Mouse (Mus musculus) lung, embryonic 14.5 days (tissue): ENCODE results near the gene Eid2. TPM values are rescaled to one million over a fixed set of nuclear protein-coding genes. Genes with fewer than 3 reads are reported as not detected.

ENCODE experiments used
- ATAC-seq: fragments of 200-750 bp; cut with Nextera tagmentation; 2 replicates; pipeline ENCODE4 v1.8.0; 2017; ENCODE audit warnings: mild to moderate bottlenecking, moderate TSS enrichment, moderate library complexity; ENCODE audit not compliant: insufficient read depth
- DNase-seq: peaks from one replicate; pipeline ENCODE4 v3.0.0-alpha.2; 2015
- H3K27ac ChIP-seq: fragments of 300-500 bp; sonication (generic); 2 replicates; pipeline ENCODE4 v1.5.1; 2014; ENCODE audit warnings: low read depth, mild to moderate bottlenecking, moderate library complexity
- H3K27me3 ChIP-seq: fragments of 300-500 bp; sonication (generic); 2 replicates; pipeline ENCODE4 v1.6.1; 2014; ENCODE audit warnings: low read length, control low read depth; ENCODE audit not compliant: insufficient read depth
- H3K36me3 ChIP-seq: fragments of 300-500 bp; sonication (generic); 2 replicates; pipeline ENCODE4 v1.6.1; 2014; ENCODE audit warnings: control low read depth; ENCODE audit not compliant: insufficient read depth
- H3K4me1 ChIP-seq: fragments of 300-500 bp; sonication (generic); 2 replicates; pipeline ENCODE4 v1.6.1; 2014; ENCODE audit warnings: antibody characterized with exemption, control low read depth; ENCODE audit not compliant: insufficient read depth
- H3K4me2 ChIP-seq: fragments of 300-500 bp; sonication (generic); 2 replicates; pipeline ENCODE4 v1.6.1; 2014; ENCODE audit warnings: mild to moderate bottlenecking
- H3K4me3 ChIP-seq: fragments of 300-500 bp; sonication (generic); 2 replicates; pipeline ENCODE4 v1.5.1; 2014; ENCODE audit warnings: low read depth, low read length
- H3K9ac ChIP-seq: fragments of 300-500 bp; sonication (generic); 2 replicates; pipeline ENCODE4 v1.6.1; 2014
- H3K9me3 ChIP-seq: fragments of 300-500 bp; sonication (generic); 2 replicates; pipeline ENCODE4 v1.6.1; 2016; ENCODE audit warnings: low read depth, low read length, control low read depth
- CTCF ChIP-seq: IDR thresholded peaks from 2 replicates; pipeline ENCODE4 v1.5.1; 2016; ENCODE audit warnings: antibody characterized with exemption, low read depth
- WGBS: fragments of 180-500 bp; shearing (Covaris S2); extraction: QIAGEN DNeasy Blood & Tissue Kit; methylation state at CpG from one replicate; pipeline ENCODE4 v1.1.7; 2014; 5-methylcytosine and 5-hydroxymethylcytosine counted together
- polyA plus RNA-seq: library from polyadenylated mRNA; unstranded; fragments of >200 nt; fragmentation: Nextera tagmentation; extraction: Ambion mirVana; gene quantifications from 2 replicates; pipeline ENCODE4 v1.2.1, GENCODE M21; 2014

Gene Eid2
- polyA plus RNA-seq, 1 experiment from 2014 or later, result 12.9 TPM

DNA sequence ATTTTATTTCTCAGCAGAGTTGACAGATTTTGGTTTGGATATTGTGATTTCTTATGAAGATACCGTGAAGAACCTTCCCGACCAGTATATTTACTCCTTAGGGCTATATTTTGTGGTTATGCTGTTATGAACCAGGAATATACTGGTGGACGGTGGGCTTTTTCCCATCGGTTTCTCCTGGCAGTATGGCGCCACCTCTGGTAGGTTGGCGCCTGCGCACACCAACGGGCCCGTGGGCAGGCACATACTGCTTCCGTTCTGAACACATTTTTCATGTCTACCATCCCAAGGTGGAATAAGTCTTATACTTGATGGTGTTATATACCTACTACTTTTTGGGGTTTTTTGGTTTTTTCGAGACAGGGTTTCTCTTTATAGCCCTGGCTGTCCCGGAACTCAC is 1.7 kb downstream of the Eid2 start:
- Histone ChIP-seq H3K9me3 (no peaks in the 10 kb centered on the region), H3K27me3 (no peaks in the 10 kb centered on the region), H3K27ac (no peak overlapping the region), H3K36me3 (peaks cover 11% of the 10 kb centered on the region; the same call in 1 of the 2 replicates), H3K4me1 (peaks cover 5% of the 10 kb centered on the region; the same call in 1 of the 2 replicates), H3K4me3 (peak overlapping the region; percentile 83; the same call in 1 of the 2 replicates), H3K9ac (no peak overlapping the region), H3K4me2 (peak overlapping the region; percentile 89; the same call in 1 of the 2 replicates)
- ATAC-seq, result no peak
- WGBS, result 90% methylated on average over 12 of the region's 12 CpGs
- DNase-seq, result no peak
- TF ChIP-seq CTCF, result peak; percentile 43

DNA sequence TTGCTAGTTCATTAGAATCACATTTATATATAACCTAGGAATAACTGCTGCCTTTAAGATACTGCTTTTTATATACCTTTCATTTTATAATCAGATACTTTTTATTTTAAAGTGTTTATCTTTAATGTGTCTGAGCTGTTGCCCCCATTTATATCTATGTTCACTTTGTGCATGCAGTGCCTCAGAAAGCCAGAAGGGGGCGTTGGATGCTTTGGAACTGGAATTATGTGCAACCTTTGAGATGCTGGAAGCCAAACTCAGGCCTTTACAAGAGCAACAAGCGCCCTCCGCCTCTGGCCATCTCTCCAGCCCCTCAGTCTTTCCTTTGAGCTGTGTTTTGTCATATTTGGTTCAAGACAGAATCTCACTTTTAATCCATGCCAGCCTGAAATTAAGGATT is 4.1 kb downstream of the Eid2 start:
- TF ChIP-seq CTCF, result peak; percentile 32

DNA sequence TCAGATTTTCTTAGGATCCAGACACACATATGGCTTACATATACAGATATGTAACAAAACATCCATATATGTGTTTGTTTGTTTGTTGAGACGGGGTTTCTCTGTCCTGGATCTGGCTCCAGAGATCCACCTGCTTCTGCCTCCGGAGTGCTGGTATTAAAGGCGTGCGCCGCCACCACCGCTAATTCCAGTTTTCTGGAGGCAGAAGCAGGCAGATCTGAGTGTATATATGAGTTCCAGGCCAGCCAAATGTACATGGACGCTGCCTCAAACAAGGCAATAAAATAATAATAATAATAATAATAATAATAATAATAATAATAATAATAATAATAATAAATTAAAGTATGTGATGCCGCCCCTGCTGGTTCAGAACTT is 9.5 kb downstream of the Eid2 start:
- Histone ChIP-seq H3K4me2 (no peak overlapping the region; the same call in 1 of the 2 replicates), H3K36me3 (peaks cover 5% of the 10 kb centered on the region; the same call in 1 of the 2 replicates), H3K9me3 (no peaks in the 10 kb centered on the region), H3K27ac (no peak overlapping the region), H3K9ac (no peak overlapping the region), H3K4me3 (no peak overlapping the region; the same call in 1 of the 2 replicates), H3K27me3 (no peaks in the 10 kb centered on the region), H3K4me1 (0 out of 2 replicates have a peak, but pooled peaks cover 6% of the 10 kb centered on the region)
- DNase-seq (no peak), ATAC-seq (peak; percentile 43)
- TF ChIP-seq CTCF, result no peak
- 56% methylated on average over 8 of the region's 8 CpGs for WGBS

More for the DNA sequence above, 4.1 kb downstream of the Eid2 start:
- H3K9me3 ChIP-seq, result no peaks in the 10 kb centered on the region
- ATAC-seq (no peak), DNase-seq (no peak)
- no peak overlapping the region for H3K9ac ChIP-seq
- no peak overlapping the region for H3K4me3 ChIP-seq
- no peaks in the 10 kb centered on the region for H3K27me3 ChIP-seq
- WGBS, result 65% methylated on average over 3 of the region's 3 CpGs
- H3K4me2 ChIP-seq, result no peak overlapping the region
- peaks cover 5% of the 10 kb centered on the region; the same call in 1 of the 2 replicates for H3K4me1 ChIP-seq
- H3K27ac ChIP-seq, result no peak overlapping the region
- H3K36me3 ChIP-seq, result peaks cover 11% of the 10 kb centered on the region; the same call in 1 of the 2 replicates

DNA sequence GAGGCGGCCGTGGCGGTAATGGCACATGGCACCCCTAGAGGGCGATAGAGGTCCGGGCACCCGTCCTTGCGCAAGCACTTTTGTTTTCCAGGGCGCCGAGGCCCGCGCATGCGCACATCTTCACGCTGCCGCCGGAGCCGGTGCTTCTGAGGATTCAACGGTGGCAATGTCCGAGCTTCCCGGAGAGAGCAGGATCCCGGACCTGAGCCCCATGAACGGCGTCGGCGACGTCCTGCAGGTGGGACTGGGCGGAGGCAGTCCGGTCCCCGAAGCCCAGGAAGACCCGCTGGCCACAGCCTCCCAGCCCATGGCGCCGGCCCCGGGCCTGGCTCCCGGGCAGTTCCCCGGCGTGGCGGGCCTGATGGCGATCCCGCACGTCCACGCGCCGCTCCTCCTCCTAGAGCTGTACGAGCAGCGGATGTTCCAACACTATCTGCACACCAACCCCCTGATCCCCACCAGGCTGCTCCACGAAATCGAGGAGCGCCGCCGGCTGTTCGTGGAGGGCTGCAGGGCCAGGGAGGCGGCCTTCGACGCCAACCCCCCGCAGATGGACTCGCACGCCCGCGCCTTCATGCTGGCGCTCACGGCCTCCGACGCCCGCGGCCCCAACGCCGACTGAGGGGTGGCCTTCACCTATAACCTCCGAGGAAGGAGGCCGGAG is 10.1 kb downstream of the Eid2 start, which contains the start of gene Eid2b:
Eid2b (plus strand) TSS at position 125 of the 664 bp plus-strand sequence.
- peak; percentile 95 for TF ChIP-seq CTCF
- DNase-seq (peak; percentile 97), ATAC-seq (peak; percentile 74)
- H3K9ac ChIP-seq, result peak within 1 kb of the TSS; percentile 85
- H3K36me3 ChIP-seq, result peaks cover under 1% of the 10 kb centered on the region; the same call in 1 of the 2 replicates
- H3K27me3 ChIP-seq, result no peaks in the 10 kb centered on the region
- H3K4me2 ChIP-seq, result peak within 1 kb of the TSS; percentile 88
- no peaks in the 10 kb centered on the region for H3K9me3 ChIP-seq
- peak within 1 kb of the TSS; percentile 67 for H3K4me3 ChIP-seq
- H3K4me1 ChIP-seq, result 0 out of 2 replicates have a peak, but pooled peaks cover 6% of the 10 kb centered on the region
- 3% methylated on average over 61 of the region's 68 CpGs for WGBS
- peak within 1 kb of the TSS; percentile 60; the same call in 1 of the 2 replicates for H3K27ac ChIP-seq

DNA sequence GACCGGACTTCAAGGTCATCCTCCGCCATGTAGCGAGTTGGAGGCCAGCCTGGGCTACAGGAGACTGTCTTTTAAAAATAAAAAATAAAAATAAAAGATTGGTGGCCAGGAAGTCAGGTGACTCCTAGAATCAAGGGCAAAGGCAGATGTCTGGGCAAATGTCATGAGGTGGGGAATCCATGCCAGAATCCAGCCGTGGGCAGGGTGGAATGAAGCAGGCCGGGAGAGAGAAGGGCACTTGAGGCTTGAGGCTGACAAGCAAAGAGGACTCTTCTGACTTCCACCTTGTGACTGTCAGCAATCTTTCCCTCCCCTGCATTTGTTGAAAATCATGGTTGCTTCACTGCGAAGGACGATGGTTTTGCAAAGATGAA is 10.6 kb downstream of the Eid2 start:
- no peak for TF ChIP-seq CTCF
- 83% methylated on average over 7 of the region's 7 CpGs for WGBS
- Histone ChIP-seq H3K36me3 (no peaks in the 10 kb centered on the region), H3K27me3 (no peaks in the 10 kb centered on the region), H3K9me3 (no peaks in the 10 kb centered on the region), H3K4me1 (0 out of 2 replicates have a peak, but pooled peaks cover 6% of the 10 kb centered on the region), H3K9ac (peak overlapping the region; percentile 85), H3K4me3 (peak overlapping the region; percentile 67), H3K27ac (no peak overlapping the region), H3K4me2 (peak overlapping the region; percentile 88)
- ATAC-seq (no peak), DNase-seq (no peak)

DNA sequence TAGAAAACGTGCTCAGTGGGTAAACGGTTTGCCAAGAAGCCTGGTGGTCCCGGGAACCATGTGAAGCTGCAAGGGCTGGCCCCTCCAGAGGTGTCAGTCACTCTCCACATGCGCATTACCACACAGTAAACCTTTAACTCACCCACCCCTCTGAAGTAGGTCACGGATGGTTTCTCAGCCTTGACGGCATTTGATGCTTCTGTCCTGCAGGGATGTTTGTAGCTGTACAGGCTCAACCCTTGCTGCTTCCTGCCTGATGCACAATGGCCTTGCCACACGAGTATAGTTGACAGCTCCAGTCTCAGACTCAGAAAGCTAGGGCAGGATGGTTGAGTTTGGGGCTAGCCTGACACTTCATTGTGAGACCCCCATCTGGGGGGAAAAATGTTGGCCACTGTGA is 12.9 kb downstream of the Eid2 start:
- DNase-seq (no peak), ATAC-seq (no peak)
- no peaks in the 10 kb centered on the region for H3K9me3 ChIP-seq
- H3K4me2 ChIP-seq, result no peak overlapping the region
- H3K4me3 ChIP-seq, result no peak overlapping the region
- WGBS, result 74% methylated on average over 7 of the region's 7 CpGs
- no peak overlapping the region for H3K9ac ChIP-seq
- TF ChIP-seq CTCF, result no peak
- H3K27ac ChIP-seq, result no peak overlapping the region
- H3K4me1 ChIP-seq, result 0 out of 2 replicates have a peak, but pooled peaks cover 6% of the 10 kb centered on the region
- no peaks in the 10 kb centered on the region for H3K36me3 ChIP-seq
- no peaks in the 10 kb centered on the region for H3K27me3 ChIP-seq

DNA sequence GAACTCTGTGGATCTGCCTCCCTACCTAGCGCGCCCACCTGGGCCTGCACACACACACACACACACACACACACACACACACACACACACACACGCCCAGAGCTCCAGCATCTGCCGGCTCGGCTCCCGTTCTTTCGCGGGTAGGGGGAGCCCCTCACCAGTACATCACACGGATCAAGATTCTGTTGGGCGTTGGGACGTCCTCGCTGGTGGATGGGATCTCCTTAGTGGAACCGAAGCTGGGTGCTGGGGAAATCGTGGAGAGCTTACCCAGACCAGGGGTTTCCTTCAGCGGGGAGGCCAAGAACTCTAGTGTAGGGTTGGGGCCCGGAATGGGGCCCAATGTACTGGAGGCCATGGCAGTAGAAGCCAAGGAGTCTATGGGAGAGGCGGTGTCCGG is 22.5 kb downstream of the Eid2 start:
- Histone ChIP-seq H3K36me3 (no peaks in the 10 kb centered on the region), H3K9ac (peak overlapping the region; percentile 0; the same call in 1 of the 2 replicates), H3K9me3 (no peaks in the 10 kb centered on the region), H3K27ac (no peak overlapping the region), H3K27me3 (peaks cover 65% of the 10 kb centered on the region), H3K4me2 (peak overlapping the region; percentile 57), H3K4me1 (no peaks in the 10 kb centered on the region), H3K4me3 (peak overlapping the region; percentile 19)
- DNase-seq (peak; percentile 28), ATAC-seq (no peak; the same call in 1 of the 2 replicates)
- TF ChIP-seq CTCF, result peak; percentile 26; the same call in 1 of the 2 replicates
- WGBS, result 1% methylated on average over 18 of the region's 18 CpGs
